Mouse (Mus musculus) gastrocnemius, adult 2 months (tissue): ENCODE measurements around the gene Gm3278. TPM values are rescaled to one million over a fixed set of nuclear protein-coding genes. Genes with fewer than 3 reads are reported as not detected.
A peak's percentile ranks its signal among the peaks of the same experiment; 100 is the strongest.
"Not testable (repeated sequence)": the region's sequence is repeated elsewhere in the genome, so short reads cannot be mapped to it uniquely, and the experiment has no call there.

Experiments
- DNase-seq: peaks from one replicate; pipeline ENCODE4 v3.0.0; 2022
- H3K27ac ChIP-seq: fragments of 200-600 bp; 2 replicates; pipeline ENCODE4 v1.8.1; 2022; ENCODE audit warnings: mild to moderate bottlenecking
- H3K4me3 ChIP-seq: fragments of 200-600 bp; 2 replicates; pipeline ENCODE4 v1.8.1; 2022; ENCODE audit warnings: mild to moderate bottlenecking, moderate library complexity
- intact Hi-C: fragments of 180-260 bp; cut with DNase I; formaldehyde crosslinking; loops from one replicate; pipeline ENCODE4 v1.15.1; 2025
- long read RNA-seq, 2 experiments: library from polyadenylated mRNA; stranded (forward); transcript quantifications; one replicate each; pipeline ENCODE4 v2.0.0; 2021
- total RNA-seq, 2 experiments: library from RNA; stranded (reverse); gene quantifications; 2 replicates each; pipeline ENCODE4 v1.2.3; 2021

Gm3278 gene
- not detected for total RNA-seq
- long read RNA-seq, experiment 1, result 0 reads
- long read RNA-seq, experiment 2, result 0 reads

DNA sequence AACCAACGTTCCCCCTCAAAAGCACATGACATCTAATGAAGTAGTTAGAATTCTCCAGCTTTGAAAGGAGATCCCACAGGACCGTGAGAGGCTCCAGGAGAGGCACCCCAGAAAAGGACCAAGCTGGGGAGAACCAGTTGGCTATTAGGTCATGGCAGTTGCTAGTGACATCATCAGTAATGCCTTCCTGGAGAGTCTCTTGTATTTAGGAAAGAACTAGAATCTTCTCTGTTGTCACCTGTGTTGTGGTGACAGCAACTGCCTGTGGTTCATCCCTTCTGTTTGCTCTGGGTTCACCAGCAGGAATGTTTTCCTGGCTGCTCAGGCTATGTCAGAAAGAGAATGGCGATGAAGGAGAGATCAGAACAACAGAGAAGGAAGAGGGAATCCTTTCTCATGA, at the start of gene Gm3278:
Gm3278 (plus strand) TSS at position 301 of the 400 bp plus-strand sequence.
- DNase-seq, H3K4me3 ChIP-seq, intact Hi-C loops, H3K27ac ChIP-seq: not testable (repeated sequence)

DNA sequence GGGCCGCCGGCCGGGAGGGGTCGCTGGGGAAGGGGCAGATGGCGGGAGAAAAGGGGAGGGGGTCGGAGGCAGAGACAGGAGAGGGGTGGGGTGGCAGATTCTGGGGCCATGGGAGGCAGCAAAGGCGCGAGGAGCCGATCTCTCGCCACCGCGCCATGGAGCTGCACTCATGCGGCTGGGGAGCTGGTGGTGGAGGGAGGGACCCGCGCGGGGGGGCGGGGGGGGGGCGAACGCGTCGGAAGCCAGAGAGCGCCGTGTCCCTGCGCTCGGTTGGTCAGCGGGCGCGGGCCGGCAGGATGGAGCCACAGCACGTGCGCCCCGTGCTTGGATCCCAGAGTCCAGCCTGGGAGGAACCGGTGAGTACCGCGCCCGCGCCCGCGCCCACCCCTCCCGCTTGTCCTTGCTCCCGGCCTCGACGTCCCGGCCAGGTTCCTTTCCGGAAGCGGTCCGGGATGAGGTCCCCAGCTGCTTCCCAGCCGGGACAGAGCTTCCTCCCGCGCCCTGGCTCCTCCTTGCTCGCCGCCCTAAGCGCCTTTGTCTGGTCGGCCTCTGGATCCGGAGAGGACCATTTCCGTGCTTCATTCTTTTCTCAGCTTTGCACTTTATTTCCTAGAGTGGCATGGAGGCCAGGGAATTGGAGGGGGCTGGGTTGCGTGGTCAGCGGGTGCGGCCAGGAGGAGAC, 36.8 kb upstream of the Gm3278 start, which contains the start of gene Gm3264:
Gm3264 (plus strand) TSS at position 278 of the 682 bp plus-strand sequence.
- peak within 1 kb of the TSS; percentile 26 for H3K4me3 ChIP-seq

More for the DNA sequence above, 36.8 kb upstream of the Gm3278 start, which contains the start of gene Gm3264:
- DNase-seq, result peak; percentile 44
- H3K27ac ChIP-seq, result peak within 1 kb of the TSS; percentile 57; the same call in 1 of the 2 replicates
- intact Hi-C loops, result not testable (repeated sequence)

Other genes starting within 250 kb of the Gm3278 start
- gene Gm3239, start 228.2 kb upstream of the Gm3278 start, total RNA-seq, result not detected
- not detected for gene Gm7876, start 183.2 kb upstream of the Gm3278 start, total RNA-seq
- gene Gm3252, start 165.6 kb upstream of the Gm3278 start, total RNA-seq, result not detected
- not detected for gene Gm9602, start 116.1 kb upstream of the Gm3278 start, total RNA-seq
- not detected for gene Gm3269, start 54.3 kb upstream of the Gm3278 start, total RNA-seq
- gene Gm3264, start 36.8 kb upstream of the Gm3278 start, total RNA-seq, result under 1 TPM in 1 of 2 experiments, not detected in 1; 0.84 TPM
- not detected for gene Gm8297, start 91.5 kb downstream of the Gm3278 start, total RNA-seq
- not detected for gene Gm3298, start 123.5 kb downstream of the Gm3278 start, total RNA-seq
- under 1 TPM in 1 of 2 experiments, not detected in 1; 0.11 TPM for gene 4930555G01Rik, start 158.2 kb downstream of the Gm3278 start, total RNA-seq
- gene Gm8281, start 178.6 kb downstream of the Gm3278 start, total RNA-seq, result under 1 TPM in 1 of 2 experiments, not detected in 1; 0.25 TPM
- not detected for gene Gm8279, start 239.1 kb downstream of the Gm3278 start, total RNA-seq